Mouse (Mus musculus) neural tube, embryonic 14.5 days (tissue): ENCODE data around the gene Elk4. TPM values are rescaled to one million over a fixed set of nuclear protein-coding genes. Genes with fewer than 3 reads are reported as not detected.
A peak's percentile ranks its signal among the peaks of the same experiment; 100 is the strongest.

Experiments used
- ATAC-seq: fragments of 200-750 bp; cut with Nextera tagmentation; 2 replicates; pipeline ENCODE4 v1.8.0; 2017; ENCODE audit warnings: low read depth, mild to moderate bottlenecking, moderate TSS enrichment, moderate library complexity
- H3K27ac ChIP-seq: fragments of 300-500 bp; sonication (generic); 2 replicates; pipeline ENCODE4 v1.5.1; 2014; ENCODE audit warnings: low read depth, mild to moderate bottlenecking, control low read depth, low read length, moderate library complexity, mixed read lengths
- H3K27me3 ChIP-seq: fragments of 300-500 bp; sonication (generic); 2 replicates; pipeline ENCODE4 v1.6.1; 2014; ENCODE audit warnings: low read length; ENCODE audit not compliant: control insufficient read depth, insufficient read depth
- H3K36me3 ChIP-seq: fragments of 300-500 bp; sonication (generic); 2 replicates; pipeline ENCODE4 v1.6.1; 2014; ENCODE audit warnings: low read length, mixed read lengths; ENCODE audit not compliant: control insufficient read depth, insufficient read depth
- H3K4me1 ChIP-seq: fragments of 300-500 bp; sonication (generic); 2 replicates; pipeline ENCODE4 v1.6.1; 2014; ENCODE audit warnings: low read length; ENCODE audit not compliant: control insufficient read depth, insufficient read depth
- H3K4me2 ChIP-seq: fragments of 300-500 bp; sonication (generic); 2 replicates; pipeline ENCODE4 v1.6.1; 2014; ENCODE audit warnings: mild to moderate bottlenecking, low read depth, low read length, control low read depth
- H3K4me3 ChIP-seq: fragments of 300-500 bp; sonication (generic); 2 replicates; pipeline ENCODE4 v1.5.1; 2014; ENCODE audit warnings: low read depth, low read length, control low read depth, mixed read lengths
- H3K9ac ChIP-seq: fragments of 300-500 bp; sonication (generic); replicated peaks from 2 replicates; pipeline ENCODE4 v1.6.1; 2014; ENCODE audit warnings: low read depth, mild to moderate bottlenecking, control low read depth, low read length, mixed read lengths
- H3K9me3 ChIP-seq: fragments of 300-500 bp; sonication (generic); 2 replicates; pipeline ENCODE4 v1.6.1; 2016; ENCODE audit warnings: low read length; ENCODE audit not compliant: control insufficient read depth
- WGBS: fragments of 180-500 bp; shearing (Covaris S2); extraction: QIAGEN DNeasy Blood & Tissue Kit; methylation state at CpG from one replicate; pipeline ENCODE4 v1.1.7; 2014; 5-methylcytosine and 5-hydroxymethylcytosine counted together
- polyA plus RNA-seq: library from polyadenylated mRNA; unstranded; fragments of >200 nt; fragmentation: Nextera tagmentation; extraction: Ambion mirVana; gene quantifications from 2 replicates; pipeline ENCODE4 v1.2.1, GENCODE M21; 2014

The Elk4 gene
- 13.8 and 16.2 TPM in 2 replicates for polyA plus RNA-seq

GRCm38 (mm10) chr1:132007282-132007815 lies at the start of gene Elk4:
TSS of gene Elk4 (plus strand) at chr1:132007607.
- H3K4me1 ChIP-seq = peaks cover 10% of the 10 kb centered on the region
- H3K9me3 ChIP-seq = no peaks in the 10 kb centered on the region
- H3K36me3 ChIP-seq = no peaks in the 10 kb centered on the region
- peak; percentile 94 for ATAC-seq
- under 1% methylated on average over 41 of the region's 61 CpGs for WGBS
- H3K27ac ChIP-seq = peak within 1 kb of the TSS; percentile 97
- peak within 1 kb of the TSS; percentile 94 for H3K9ac ChIP-seq
- H3K4me3 ChIP-seq = peak within 1 kb of the TSS; percentile 93
- no peaks in the 10 kb centered on the region for H3K27me3 ChIP-seq
- peak within 1 kb of the TSS; percentile 68 for H3K4me2 ChIP-seq

- Histone ChIP-seq H3K27ac (no peak overlapping the region), H3K4me2 (no peak overlapping the region), H3K36me3 (no peaks in the 10 kb centered on the region), H3K9ac (no peak overlapping the region), H3K9me3 (no peaks in the 10 kb centered on the region), H3K27me3 (peaks cover 3% of the 10 kb centered on the region; the same call in 1 of the 2 replicates), H3K4me3 (no peak overlapping the region), H3K4me1 (peaks cover 7% of the 10 kb centered on the region)
- no peak for ATAC-seq
- 65% methylated on average over 2 of the region's 2 CpGs for WGBS
These were observed 46.4 kb upstream of the Elk4 start for GRCm38 (mm10) chr1:131961004-131961403.

- H3K4me2 ChIP-seq = peak within 1 kb of the TSS; percentile 99
- peaks cover 3% of the 10 kb centered on the region; the same call in 1 of the 2 replicates for H3K27me3 ChIP-seq
- H3K9ac ChIP-seq = peak within 1 kb of the TSS; percentile 67
- H3K27ac ChIP-seq = no peak within 1 kb of the TSS
- 0% methylated on average over 31 of the region's 35 CpGs for WGBS
- H3K4me3 ChIP-seq = peak within 1 kb of the TSS; percentile 71
- H3K36me3 ChIP-seq = no peaks in the 10 kb centered on the region
- H3K9me3 ChIP-seq = no peaks in the 10 kb centered on the region
- peak; percentile 31 for ATAC-seq
- peaks cover 7% of the 10 kb centered on the region for H3K4me1 ChIP-seq
These were observed 44.8 kb upstream of the Elk4 start, which contains the start of gene Slc45a3 for GRCm38 (mm10) chr1:131962606-131963084. TSS of gene Slc45a3 (plus strand) at chr1:131962967.

DNA sequence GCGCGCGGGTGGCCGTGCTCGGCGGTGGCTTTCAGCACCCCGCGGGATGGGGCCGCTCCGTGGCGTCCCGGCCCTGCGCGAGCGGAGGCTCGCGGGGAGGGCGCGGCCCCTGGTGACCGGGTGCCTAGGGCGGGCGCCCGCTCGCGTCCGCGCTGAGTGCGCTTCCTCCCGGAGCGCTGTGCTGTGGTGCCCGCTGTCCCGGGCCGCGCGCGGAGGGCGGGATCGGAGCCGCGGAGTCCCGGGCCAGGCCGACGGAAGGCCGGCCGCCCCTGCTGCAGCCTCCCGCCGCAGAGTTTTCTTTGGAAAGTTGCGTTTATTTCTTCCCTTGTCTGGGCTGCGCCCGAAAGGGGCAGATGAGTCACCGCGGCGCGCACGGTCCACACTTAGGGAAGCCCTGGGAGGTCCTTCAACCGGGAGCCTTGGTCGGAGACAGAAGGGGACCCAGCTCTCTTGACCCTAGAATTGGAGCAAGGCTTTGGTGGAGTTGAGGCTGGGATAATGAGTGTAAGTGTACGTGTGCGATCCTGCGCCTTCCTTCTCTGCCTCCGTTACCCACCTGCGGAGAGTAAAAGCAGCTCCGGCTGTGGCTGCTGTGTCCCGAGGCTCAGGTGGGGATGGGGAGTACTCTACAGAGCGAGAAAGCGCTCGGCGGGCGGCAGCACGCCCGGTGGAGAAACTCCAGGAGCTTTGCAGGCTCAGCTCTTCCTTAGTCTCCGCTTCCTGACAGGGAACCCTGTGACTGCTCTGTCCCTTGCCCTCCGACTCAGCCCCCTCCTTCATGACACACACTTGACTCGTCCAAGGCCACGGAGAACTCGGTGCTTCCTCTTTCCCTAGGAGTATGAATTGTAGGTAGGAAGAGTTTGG lies 44.1 kb upstream of the Elk4 start:
- WGBS = 1% methylated on average over 69 of the region's 76 CpGs
- no peak overlapping the region for H3K27ac ChIP-seq
- peaks cover 7% of the 10 kb centered on the region for H3K4me1 ChIP-seq
- H3K27me3 ChIP-seq = peaks cover 3% of the 10 kb centered on the region; the same call in 1 of the 2 replicates
- ATAC-seq = peak; percentile 70
- peak overlapping the region; percentile 71 for H3K4me3 ChIP-seq
- no peaks in the 10 kb centered on the region for H3K9me3 ChIP-seq
- H3K4me2 ChIP-seq = peak overlapping the region; percentile 99
- H3K36me3 ChIP-seq = no peaks in the 10 kb centered on the region
- peak overlapping the region; percentile 67 for H3K9ac ChIP-seq

DNA sequence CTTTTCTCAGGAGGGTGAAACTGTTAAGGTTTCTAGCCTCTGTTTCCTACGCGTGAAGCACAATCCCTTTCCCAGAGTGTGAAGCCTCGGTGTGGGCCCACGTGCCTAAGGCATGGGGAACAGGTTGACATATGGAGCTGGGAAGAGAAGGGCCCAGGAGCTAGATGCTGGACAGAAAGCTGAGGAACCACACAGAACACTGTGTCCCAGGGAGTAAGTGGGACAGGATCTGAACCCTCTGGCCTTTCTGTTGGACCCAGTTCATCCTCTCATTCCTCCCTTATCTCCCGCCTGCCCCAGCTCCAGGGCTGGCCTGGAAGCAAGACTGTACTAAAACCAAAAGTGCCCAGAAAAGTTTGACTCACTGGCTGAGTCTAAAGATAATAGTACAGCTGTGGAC lies 43.3 kb upstream of the Elk4 start:
- H3K4me1 ChIP-seq = peaks cover 7% of the 10 kb centered on the region
- H3K36me3 ChIP-seq = no peaks in the 10 kb centered on the region
- no peaks in the 10 kb centered on the region for H3K9me3 ChIP-seq
- no peak for ATAC-seq
- 29% methylated on average over 5 of the region's 5 CpGs for WGBS
- H3K27ac ChIP-seq = no peak overlapping the region
- peak overlapping the region; percentile 99; the same call in 1 of the 2 replicates for H3K4me2 ChIP-seq
- H3K27me3 ChIP-seq = peaks cover 3% of the 10 kb centered on the region; the same call in 1 of the 2 replicates
- no peak overlapping the region for H3K9ac ChIP-seq
- peak overlapping the region; percentile 71 for H3K4me3 ChIP-seq

DNA sequence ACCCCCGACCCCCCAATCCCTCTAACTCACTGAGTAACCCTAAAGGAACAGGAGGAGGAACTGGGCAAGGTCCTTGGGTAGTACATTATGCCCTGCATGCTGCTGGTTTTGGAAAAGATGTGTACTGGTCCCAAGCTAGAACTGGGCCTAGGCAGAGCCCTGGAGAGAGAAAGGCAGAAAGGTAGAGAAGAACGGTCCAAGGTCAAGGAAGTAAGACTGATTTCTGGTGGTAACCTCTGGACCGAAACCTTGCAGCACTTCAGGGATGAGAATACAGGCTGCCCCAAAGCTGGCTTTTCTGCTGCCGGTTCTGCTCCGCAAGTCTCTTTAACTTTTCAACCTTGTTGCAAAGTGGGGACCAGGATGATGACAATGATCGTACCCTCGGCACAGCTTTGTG lies 42.8 kb upstream of the Elk4 start:
- peaks cover 7% of the 10 kb centered on the region for H3K4me1 ChIP-seq
- H3K9me3 ChIP-seq = no peaks in the 10 kb centered on the region
- H3K27ac ChIP-seq = no peak overlapping the region
- no peak for ATAC-seq
- WGBS = 80% methylated on average over 7 of the region's 7 CpGs
- H3K4me2 ChIP-seq = peak overlapping the region; percentile 99; the same call in 1 of the 2 replicates
- H3K27me3 ChIP-seq = peaks cover 3% of the 10 kb centered on the region; the same call in 1 of the 2 replicates
- no peak overlapping the region for H3K4me3 ChIP-seq
- H3K36me3 ChIP-seq = no peaks in the 10 kb centered on the region
- H3K9ac ChIP-seq = no peak overlapping the region

- H3K27ac ChIP-seq = no peak overlapping the region
- peaks cover 3% of the 10 kb centered on the region; the same call in 1 of the 2 replicates for H3K27me3 ChIP-seq
- no peak overlapping the region for H3K4me2 ChIP-seq
- H3K4me1 ChIP-seq = peaks cover 7% of the 10 kb centered on the region
- H3K36me3 ChIP-seq = no peaks in the 10 kb centered on the region
- H3K9me3 ChIP-seq = no peaks in the 10 kb centered on the region
- H3K9ac ChIP-seq = no peak overlapping the region
- ATAC-seq = no peak
- WGBS = 42% methylated on average over 5 of the region's 5 CpGs
- H3K4me3 ChIP-seq = no peak overlapping the region
These were observed 41.6 kb upstream of the Elk4 start for GRCm38 (mm10) chr1:131965818-131966217.

- Histone ChIP-seq H3K27ac (no peak overlapping the region), H3K4me3 (no peak overlapping the region), H3K27me3 (peaks cover 3% of the 10 kb centered on the region; the same call in 1 of the 2 replicates), H3K9me3 (no peaks in the 10 kb centered on the region), H3K36me3 (no peaks in the 10 kb centered on the region), H3K4me1 (peaks cover 7% of the 10 kb centered on the region), H3K9ac (no peak overlapping the region), H3K4me2 (no peak overlapping the region)
- ATAC-seq = no peak
- 83% methylated on average over 7 of the region's 7 CpGs for WGBS
These were observed 40.1 kb upstream of the Elk4 start for GRCm38 (mm10) chr1:131967336-131967735.

DNA sequence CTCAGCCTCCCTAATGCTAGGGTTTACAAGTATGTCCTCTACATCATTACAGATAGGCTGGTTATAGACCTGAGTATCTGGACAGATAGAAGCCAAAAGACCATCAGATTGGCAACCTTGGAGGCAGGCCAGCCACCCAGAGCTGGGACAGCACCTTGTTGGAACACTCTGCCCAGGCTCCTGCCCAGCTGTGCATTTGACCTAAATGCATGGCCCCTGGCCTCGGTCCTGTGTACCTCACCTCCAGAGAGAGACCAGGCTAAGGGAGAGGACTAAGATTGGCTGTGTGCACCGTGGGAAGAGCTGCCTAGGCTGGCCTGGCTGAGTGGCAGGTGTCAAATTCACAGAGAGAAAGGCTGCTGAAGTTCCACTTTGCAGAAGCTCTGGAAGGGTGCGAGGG lies 38.9 kb upstream of the Elk4 start:
- ATAC-seq = no peak

More for the DNA sequence above, 38.9 kb upstream of the Elk4 start:
- Histone ChIP-seq H3K9me3 (no peaks in the 10 kb centered on the region), H3K36me3 (no peaks in the 10 kb centered on the region), H3K4me2 (no peak overlapping the region), H3K9ac (no peak overlapping the region), H3K27me3 (no peaks in the 10 kb centered on the region), H3K4me3 (no peak overlapping the region), H3K27ac (no peak overlapping the region), H3K4me1 (peaks cover 4% of the 10 kb centered on the region)
- 53% methylated on average over 3 of the region's 3 CpGs for WGBS
